ENCODE assay signal across 15 mouse cellular contexts in genomic region chr8:127461173-127461572, GRCm38 (mm10).
"Had no signal": no experiment of that assay in that cellular context is flagged by ENCODE, and none has a peak within 500 bp of the region (broad histone marks: within the 10 kb centered on the region; RNA-seq: fewer than 3 reads in every experiment).

No protein-coding gene starts in this region.

- H3K4me1 ChIP-seq: hindbrain, embryonic 15.5 days; limb, embryonic 12.5 days; midbrain, embryonic 10.5 days had no signal

- H3K27ac ChIP-seq: hindbrain, embryonic 15.5 days; limb, embryonic 12.5 days; liver, embryonic 13.5 days; midbrain, embryonic 10.5 days; neural tube, embryonic 15.5 days; stomach, postnatal 0 days had no signal

- ATAC-seq: inflammation-experienced regulatory T-cells, adult 6 months had no signal

- H3K36me3 ChIP-seq: hindbrain, embryonic 15.5 days; liver, embryonic 13.5 days had no signal

- H3K4me3 ChIP-seq: hindbrain, embryonic 15.5 days; limb, embryonic 12.5 days; liver, embryonic 13.5 days; midbrain, embryonic 10.5 days; myocyte; neural tube, embryonic 15.5 days had no signal

- H3K9ac ChIP-seq: hindbrain, embryonic 15.5 days; limb, embryonic 12.5 days; liver, embryonic 13.5 days; lung, embryonic 14.5 days; neural tube, embryonic 15.5 days had no signal

- DNase-seq: liver, embryonic 13.5 days; lung, embryonic 14.5 days; lung, postnatal 10 days; lung, postnatal 4 days; midbrain, embryonic 14.5 days; right cerebral cortex, adult 18-20 months; right cerebral cortex, postnatal 25 days; thymus, postnatal 4 days had no signal

- H3K9me3 ChIP-seq: hindbrain, embryonic 15.5 days; limb, embryonic 12.5 days; liver, embryonic 13.5 days; midbrain, embryonic 10.5 days; neural tube, embryonic 15.5 days had no signal

- H3K4me2 ChIP-seq: hindbrain, embryonic 15.5 days; limb, embryonic 12.5 days; liver, embryonic 13.5 days; lung, embryonic 14.5 days; neural tube, embryonic 15.5 days had no signal

- H3K27me3 ChIP-seq: hindbrain, embryonic 15.5 days; limb, embryonic 12.5 days; liver, embryonic 13.5 days; neural tube, embryonic 15.5 days had no signal
